Mouse (Mus musculus): ENCODE measurements around the gene Podxl.
"Not testable (repeated sequence)": the region's sequence is repeated elsewhere in the genome, so short reads cannot be mapped to it uniquely, and the experiment has no call there.

The Podxl gene

DNA sequence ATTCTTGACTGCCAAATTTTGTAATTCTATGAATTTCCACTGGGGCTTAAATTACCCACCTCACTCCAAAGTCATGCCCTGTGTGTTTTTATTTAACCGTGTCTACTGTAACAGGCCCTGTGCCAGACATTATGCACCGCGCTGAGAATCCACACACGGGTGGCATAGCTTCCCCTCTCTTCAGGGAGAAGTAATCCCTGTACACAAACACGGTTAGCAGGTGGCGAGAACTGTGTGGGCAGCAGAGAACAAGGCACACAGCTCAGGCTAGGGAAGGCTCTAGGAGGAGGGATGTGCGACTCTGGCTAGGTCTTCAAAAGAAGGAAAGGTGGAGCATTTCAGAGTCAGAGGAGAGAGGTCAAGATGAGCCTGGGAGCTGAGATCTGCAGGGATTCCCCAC lies 3.4 kb upstream of the Podxl start:
- in situ Hi-C loops (cut with MboI, MseI): no loop called here

DNA sequence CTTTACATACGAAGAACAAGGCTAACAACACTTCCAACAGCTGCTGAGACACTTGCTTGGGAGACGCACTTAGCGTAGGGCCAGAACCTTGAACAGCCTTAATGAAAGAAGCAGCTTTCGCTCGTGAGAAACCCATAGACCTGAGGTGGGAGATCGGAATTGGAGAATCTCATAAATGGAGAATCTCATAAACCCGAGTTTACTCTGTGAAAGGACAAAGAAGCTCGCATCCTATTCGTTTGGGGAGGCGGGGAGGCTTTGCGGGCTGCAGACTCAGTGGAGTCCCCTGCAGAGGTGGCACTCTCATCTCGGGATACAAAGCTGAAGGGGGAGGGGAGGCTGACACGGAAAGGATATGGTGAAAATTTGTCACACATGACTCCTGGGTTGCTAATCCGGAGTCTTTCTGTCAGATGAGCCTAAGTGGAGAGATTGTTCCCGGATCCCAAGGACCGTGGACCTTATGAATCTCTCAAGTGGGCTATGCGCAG lies 1.2 kb upstream of the Podxl start:
- in situ Hi-C loops (cut with MboI, MseI): no loop called here

DNA sequence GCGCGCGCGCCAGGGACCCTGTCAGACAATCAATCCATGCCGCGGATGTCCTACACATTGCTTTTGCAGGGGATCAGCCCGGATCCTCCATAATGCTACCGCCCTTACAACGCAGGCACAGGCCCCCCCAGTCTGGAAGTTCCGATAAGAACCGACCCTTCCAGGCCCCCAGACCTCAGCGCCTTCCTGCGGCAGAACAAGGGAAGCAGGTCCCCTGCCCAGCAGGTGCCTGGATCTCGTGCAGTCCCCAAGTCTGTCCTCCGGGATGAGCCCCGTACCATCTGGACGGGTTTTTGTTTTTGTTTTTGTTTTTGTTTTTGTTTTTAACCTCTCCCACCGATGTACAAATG lies 376 bp upstream of the Podxl start:
- in situ Hi-C loops (cut with MboI, MseI): no loop called here

DNA sequence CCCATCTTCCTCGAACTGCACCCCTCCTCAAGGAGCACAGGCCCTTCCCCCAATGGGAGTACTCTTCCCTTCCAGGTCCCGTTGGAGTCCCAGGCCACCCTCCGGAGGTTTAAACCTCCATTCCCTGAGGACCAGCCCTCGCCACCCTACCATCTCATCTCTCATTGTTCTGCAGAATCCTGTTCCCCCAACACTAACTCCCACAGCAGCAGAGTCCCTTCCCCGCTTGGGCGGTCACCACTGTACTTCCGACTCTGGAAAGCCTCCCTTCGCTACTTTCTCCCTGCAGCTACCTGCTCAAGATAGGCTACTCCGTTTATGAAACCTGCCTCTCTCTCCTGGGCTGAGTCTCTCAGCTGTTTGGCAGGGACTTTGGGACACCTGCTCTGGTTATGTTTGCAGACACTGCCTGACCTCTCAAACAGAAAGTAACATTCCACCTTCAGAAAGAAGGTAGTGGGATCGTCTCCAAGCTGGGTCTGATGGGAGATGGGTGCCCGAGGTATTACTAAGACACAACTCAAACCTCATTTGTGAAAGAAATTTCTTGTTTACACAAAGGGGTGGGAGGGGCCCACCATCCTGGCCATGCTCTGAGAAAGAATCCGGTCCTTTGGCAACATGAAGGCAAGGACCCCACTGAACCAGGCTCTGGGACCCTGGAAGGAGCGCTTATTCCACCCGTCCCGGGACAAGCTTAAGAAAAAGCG lies 1.3 kb downstream of the Podxl start:
- in situ Hi-C loops (cut with MboI, MseI): no loop called here

DNA sequence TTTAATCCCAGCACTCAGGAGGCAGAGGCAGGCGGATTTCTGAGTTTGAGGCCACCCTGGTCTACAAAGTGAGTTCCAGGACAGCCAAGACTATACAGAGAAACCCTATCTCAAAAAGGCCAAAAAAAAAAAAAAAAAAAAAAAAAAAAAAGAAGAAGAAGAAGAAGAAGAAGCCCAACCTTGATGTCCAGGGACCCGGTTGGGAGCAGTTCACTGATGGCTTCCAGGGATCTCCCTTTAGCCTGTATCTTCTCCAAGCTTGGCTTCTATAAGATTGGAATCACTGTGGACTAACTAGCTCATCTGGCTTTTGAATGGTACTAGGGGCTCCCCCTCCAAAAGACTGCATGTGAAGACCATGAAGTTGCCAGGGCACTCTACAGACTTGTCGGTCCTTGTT lies 1.8 kb downstream of the Podxl start:
- in situ Hi-C loops (cut with MboI, MseI): not testable (repeated sequence)

DNA sequence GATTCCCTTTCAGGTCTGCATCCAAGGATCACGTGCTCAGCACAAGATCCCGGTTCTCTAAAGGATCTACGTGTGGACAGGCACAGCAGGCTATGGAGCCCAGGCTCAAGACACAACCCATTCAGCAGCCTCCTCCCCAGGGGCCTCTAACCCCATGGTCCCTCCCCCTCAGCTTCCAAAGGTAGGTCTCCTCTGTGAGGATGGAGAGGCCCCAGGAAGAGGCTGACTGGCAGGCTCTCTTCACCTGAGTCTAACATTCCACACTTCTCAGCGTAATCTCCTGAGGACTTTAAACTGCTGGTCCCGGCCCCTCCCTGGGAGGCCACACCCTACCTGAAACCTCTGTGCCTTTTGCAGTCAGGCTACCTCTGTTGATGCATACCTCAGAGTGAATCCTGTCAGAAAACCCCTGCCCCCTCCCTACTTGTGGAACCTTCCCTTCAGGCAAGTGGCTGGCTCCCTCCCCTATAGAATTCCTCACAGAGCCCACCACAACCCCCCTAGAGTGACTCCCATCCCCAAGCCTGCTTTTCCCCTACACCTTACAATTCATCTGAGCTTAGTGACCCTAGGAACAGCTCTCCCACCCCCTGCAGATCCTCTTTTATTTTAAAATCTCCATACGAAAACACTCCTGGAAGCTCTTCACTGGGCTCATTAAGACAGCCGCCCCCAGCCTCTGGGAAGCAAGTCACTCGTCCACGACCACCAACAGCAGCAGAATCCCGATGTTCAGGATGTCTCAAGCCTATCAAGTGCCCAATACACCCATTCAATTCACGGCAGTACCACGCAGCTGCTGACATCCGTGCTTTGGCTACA lies 3.4 kb downstream of the Podxl start:
- in situ Hi-C loops (cut with MboI, MseI): no loop called here

DNA sequence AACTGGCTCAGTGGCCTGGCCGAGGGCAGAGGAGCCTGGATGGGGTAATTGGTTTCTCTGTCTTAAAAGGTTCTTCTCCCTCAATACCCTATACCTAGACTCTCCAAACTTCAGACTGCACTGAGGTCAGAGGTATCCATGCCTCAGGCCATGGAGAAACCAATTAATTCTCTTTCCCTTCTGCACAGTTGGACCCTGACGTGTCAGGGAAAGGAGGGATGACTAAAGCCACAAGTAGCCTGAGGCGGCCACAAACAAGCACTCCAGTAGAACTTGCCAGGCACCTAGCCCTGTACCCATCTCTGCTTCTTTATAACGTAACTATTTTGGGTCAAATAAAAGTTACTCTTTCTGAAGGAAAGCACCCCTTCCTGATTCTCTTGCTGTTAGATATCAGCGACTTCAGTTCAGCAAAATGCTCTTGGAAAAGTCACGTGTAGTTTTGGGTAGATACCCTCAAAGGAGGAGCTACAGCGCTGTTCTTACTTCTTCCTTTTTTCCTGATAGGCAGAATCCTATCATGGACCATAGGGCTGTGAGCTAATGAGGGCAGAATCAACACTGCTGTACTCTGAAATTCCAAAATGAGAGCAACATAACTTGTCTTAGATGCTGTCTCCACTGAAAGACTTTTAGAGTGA lies 7.2 kb downstream of the Podxl start:
- in situ Hi-C loops (cut with MboI, MseI): no loop called here

DNA sequence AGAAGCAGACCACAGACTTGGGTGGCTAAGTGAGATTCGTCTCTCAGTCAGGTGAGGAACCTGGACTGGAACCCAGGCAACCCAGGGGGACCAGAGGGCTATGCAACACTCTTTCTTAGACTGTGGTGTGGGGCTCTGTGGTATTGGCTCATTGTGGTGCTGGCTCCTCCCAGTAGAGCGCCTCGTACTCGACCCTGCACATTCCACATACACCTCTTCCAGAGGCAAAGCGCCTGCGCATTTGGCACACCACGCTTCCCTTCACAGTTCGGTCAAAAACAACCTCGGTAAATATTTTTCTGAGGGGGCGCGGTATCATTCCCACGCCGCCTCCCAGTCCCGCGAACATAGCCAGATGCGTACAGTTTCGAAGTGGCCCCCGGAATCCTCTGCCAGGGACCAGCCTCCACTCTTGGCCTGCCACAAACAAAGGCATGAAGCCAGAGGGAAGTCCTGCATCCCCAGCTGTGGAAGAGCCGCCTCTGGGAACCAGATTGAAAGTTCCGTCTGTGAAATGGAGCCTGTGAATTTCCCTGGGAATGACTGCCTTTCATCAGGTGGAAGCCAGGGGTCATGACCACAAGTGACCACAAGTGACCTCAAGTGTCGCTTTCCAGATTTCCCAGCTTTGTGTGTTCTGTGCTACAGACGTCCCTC lies 12.8 kb downstream of the Podxl start:
- in situ Hi-C loops (cut with MboI, MseI): no loop called here

DNA sequence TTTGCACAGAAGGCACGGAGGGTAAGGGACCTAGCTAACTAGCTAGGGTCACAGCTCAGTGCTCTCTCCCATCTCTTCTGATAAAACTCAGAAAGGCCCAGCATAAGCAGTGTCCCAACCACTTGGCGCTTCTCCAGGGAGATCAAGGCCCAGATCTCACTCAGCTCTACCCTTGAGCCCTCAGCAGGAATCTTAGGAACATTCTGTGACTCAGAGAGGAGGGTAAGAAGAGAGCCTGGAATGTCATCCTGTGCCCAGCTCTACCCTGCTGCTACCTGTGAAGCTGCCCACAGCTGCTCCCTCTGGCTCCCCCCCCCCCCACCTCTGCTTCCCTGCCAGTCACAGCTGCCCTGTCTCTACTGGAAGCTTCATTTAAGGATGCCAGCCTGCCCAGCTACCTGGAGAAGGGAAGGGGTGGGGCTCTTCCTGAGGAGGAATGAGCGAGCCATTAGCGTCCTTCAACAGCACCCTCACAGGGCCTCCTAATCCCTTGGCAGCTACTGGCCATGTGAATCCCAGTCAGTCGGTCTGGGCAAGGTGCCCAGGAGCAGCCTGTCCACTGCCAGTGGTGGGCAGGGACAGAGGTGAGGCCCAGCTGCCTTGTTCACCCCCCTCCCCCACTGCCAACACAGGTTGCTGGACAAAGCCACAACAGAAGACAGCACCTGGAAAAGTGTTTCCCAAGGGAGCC lies 14.3 kb downstream of the Podxl start:
- in situ Hi-C loops (cut with MboI, MseI): no loop called here

DNA sequence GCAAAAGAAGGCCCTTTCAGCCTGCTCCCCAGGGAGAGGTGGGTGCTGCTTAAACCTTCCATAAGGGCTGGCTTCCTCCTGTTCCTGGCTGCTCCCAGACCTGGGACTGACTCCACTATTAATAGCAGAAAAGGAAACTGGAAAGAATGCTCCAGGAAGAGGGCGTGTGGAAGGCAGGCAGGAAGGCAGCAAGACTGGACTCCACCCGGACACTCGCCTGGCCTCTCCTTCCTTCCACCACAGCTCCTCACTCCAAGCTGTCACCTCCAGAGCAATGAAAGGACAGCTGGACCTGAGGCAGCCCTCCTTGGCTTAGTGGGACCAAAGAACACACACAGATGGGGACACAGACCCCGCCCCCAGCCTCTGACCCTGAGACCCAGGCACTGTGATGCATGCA lies 19.5 kb downstream of the Podxl start:
- in situ Hi-C loops (cut with MboI, MseI): no loop called here

DNA sequence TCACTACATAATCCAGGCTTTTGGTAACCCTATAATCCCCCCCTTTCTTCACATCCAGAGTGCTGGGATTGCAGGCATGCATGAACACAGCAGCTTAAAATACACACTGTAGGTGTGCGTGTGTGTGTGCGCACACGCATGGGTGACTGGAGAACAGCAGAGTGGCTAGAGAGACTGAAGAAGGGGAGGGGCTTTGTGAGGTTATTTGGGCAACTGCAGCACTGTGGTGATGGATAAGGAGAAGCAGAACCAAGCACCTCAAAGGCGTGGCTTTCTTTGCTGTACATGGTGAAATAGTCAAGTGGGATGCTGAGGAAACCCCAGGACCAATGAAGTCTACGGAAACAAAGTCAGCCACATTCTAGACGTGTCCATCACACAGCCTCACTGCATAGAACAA lies 23.8 kb downstream of the Podxl start:
- in situ Hi-C loops (cut with MboI, MseI): no loop called here

DNA sequence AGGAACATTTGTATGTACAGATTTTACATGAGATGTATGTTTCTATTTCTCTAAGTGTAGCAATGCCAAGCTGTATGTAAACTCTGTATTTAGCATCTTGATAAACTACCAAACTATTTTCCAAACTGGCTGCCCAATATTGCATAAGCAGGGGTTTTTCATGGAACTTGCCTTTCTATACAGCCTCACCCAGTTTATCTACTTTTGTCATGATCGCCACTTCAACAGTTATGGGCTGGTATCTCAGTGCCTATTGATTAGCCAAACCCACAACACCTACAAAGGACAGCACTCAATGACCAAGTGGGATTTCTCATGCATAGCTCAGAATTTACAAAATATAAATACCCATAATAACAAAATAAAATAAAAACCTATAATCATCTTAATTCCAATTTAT lies 25.7 kb downstream of the Podxl start:
- in situ Hi-C loops (cut with MboI, MseI): no loop called here

DNA sequence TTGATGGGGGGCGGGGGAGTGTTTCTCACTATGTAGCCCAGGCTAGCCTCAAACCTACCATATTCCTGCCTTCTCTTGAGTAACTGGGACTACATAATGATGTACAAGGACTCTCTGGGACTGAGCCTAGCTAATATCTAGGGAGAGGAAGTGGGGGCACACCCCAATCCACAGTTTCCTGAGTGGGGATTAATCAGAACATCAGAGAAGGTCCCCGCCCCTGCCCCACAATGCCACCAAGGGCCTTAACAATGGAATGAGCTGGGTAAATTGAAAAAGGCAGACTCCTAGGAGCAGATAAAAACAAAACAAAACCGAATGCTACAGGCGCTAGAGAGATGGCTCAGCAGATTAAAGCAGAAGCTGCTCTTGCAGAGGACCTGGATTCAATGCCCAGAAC lies 26.6 kb downstream of the Podxl start:
- in situ Hi-C loops (cut with MboI, MseI): no loop called here

DNA sequence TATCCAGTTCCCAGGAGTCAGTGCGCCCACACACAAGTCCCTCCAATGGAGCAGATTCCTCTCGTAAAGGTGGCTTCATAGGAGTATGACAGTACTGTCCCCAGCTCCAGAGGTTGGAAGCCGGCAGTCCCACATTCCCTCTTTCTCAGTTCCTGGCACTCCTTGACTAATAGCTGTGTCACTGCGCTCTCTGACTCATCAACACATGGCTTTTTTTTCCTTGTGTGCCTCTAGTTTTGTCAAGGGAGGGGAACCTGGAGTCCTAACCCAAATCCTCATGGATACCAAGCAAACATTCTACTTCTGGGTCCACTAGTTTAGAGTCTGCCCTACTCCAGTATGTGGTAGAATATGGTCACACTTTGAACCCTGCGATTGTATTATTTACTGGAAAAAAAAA lies 29.1 kb downstream of the Podxl start:
- in situ Hi-C loops (cut with MboI, MseI): no loop called here

DNA sequence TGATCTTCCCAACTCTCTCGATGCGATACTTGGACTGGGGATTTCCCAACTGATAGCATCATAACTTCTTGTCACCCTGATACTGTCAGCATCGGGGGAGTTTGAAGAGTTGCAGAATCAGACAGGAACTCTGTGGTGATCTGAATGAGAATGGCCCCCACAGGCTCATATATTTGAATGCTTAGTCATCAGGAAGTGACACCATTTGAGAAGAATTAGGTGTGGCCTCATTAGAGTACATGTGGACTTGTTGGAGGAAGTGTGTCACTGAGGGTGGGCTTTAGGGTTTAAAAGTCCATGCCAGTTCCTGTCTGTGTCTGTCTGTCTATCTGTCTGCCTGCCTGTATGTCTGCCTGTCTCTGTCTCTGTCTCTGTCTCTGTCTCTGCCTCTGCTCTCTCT lies 31.9 kb downstream of the Podxl start:
- in situ Hi-C loops (cut with MboI, MseI): no loop called here

DNA sequence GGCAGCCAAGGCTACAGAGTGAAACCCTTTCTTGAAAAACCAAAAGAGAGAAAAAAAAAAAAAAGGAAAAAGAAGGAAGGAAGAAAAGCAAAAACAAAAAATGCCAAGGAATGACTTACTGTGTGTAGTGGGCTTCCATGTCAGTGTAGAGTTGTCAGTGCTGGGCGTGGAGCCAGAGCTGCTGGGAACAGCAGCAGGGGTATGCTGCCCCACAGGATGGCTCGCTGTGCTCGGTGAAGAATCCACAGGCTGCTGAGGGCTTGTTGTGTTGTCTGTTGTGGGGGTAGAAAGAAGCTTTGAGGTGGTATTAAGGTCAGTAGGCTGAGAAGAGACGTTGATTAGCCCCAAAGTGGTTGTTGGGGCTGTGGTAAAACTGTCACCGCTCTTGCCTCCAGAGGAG lies 35.4 kb downstream of the Podxl start:
- in situ Hi-C loops (cut with MboI, MseI): no loop called here

DNA sequence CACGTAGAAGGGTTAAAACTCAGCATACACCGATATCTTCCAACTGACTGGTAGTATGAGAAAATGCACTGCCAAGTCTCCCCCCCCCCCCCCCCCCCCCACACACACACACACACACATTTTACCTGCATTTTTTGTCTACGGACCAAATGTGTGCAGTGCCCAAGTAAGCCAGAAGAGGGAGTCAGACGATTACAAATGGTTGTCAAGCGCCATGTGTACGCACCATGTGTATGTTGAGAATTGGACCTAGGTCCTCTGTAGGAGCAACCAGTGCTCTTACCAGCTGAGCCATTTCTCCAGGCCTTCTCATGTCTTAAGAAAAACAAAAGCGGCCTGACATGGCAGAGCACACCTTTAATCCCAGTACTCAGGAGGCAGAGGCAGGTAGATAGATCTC lies 35.9 kb downstream of the Podxl start:
- in situ Hi-C loops (cut with MboI, MseI): no loop called here

DNA sequence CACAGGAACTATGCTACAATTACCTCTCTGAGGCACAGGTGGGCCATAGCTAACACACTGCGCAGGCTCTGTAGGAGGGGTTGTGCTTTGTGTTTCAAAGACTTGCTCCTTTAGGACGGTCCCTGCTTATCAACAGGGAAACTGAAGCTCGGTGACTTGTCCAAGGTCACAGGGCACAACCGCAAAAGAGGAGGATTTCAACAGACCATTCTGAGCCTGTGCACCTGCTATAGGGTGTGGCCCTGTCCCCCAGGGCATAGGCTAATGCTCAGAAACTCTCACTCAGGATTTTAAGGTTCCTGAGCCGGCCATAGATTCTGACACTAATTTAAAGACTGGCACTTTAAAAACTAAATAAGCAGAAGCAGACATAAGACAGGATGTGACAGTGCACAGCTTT lies 36.9 kb downstream of the Podxl start:
- in situ Hi-C loops (cut with MboI, MseI): no loop called here

DNA sequence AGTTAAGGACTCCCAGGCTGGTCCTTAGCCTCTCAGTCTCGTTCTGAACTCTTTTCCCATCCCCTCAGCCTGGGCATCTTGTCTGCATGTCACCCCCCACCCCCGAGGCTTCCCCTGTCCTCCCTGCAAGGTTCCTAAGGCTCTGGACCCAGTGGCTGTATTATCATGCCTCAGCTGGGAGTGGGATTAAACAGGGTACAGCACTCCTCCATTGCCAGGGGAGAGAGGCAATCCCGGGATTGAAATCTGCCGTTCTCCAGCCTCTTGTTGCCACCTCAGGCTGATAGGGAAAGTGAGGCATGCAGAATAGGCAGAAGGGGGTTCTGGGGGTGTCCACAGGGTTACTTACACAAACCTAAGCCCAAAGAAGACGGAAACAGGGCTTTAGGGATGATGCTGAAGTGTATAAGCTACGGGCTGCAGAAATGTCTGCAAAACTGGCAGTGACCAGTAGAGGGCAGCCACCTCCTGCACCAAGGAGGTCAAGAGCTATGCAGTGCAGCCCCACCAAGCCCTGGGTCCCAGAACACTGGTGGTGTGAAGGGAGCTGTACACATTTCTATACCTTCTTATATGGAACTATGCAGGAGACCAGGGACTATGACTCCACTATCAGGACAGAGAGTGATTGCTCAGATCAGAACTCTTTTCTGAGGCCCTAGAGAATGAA lies 38.4 kb downstream of the Podxl start:
- in situ Hi-C loops (cut with MboI, MseI): no loop called here

DNA sequence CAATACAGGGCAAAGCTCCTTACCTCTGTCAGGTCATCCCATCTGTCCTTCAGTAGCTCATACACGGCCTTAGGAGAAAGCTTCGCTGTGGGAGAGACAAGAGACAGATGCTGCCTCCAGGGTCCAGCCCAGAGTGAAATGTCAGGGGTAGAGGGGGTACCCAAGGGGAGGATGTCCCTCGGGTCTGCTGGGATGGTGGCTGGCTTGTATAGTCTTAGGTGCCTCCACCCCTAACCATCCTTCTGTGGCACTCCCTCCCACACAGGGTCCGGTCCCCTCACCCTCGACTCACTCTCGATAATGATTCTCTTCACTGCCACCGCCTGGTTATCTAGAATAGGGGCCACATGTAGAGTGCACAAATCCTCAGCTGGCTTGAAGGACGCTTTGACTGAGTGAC lies 39.1 kb downstream of the Podxl start:
- in situ Hi-C loops (cut with MboI, MseI): loop anchor here (5.0 kb wide), 1 partner anchor 118 kb away; no protein-coding TSS in a partner anchor

DNA sequence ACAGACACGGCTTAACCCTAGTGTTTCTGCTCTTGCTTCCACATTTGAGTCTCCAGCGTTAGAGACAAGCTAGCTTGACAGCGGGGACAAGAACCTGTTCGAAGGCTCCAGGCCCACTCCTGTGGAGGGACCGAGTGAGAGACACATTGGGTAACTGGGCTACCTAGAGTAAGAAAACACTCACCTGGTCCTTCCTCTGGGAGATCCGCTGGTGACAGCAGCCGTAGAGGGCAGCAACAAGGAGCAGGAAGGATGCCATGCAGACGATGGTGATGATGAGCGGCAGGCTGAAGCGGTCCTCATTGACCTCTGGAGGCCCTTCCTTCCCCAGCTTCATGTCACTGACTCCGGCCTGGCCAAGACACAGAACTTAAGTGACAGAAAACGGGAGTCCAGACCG lies 39.7 kb downstream of the Podxl start:
- in situ Hi-C loops (cut with MboI, MseI): loop anchor here (5.0 kb wide), 1 partner anchor 118 kb away; no protein-coding TSS in a partner anchor
